Mouse (Mus musculus) cortical plate, adult 2 months (tissue): ENCODE measurements at regions not wholly inside any gene's neighbourhood (a gene's known extent, or its start where the extent isn't known, plus 50 kb on each side); places are given as distances from the start of the nearest gene placed in this dataset.
A peak's percentile ranks its signal among the peaks of the same experiment; 100 is the strongest.

ENCODE experiments used
- H3K27ac ChIP-seq: fragments of 200-500 bp; 2 replicates; pipeline ENCODE4 v1.5.1; 2012; ENCODE audit warnings: low read length, control low read depth, inconsistent platforms; ENCODE audit not compliant: insufficient read depth
- H3K4me1 ChIP-seq: fragments of 200-500 bp; 2 replicates; pipeline ENCODE4 v1.6.1; 2011; ENCODE audit warnings: low read length; ENCODE audit not compliant: control insufficient read depth, insufficient read depth
- H3K4me3 ChIP-seq: fragments of 200-500 bp; 2 replicates; pipeline ENCODE4 v1.5.1; 2011; ENCODE audit warnings: mild to moderate bottlenecking, low read length, control low read depth; ENCODE audit not compliant: insufficient read depth
- CTCF ChIP-seq: fragments of 200-500 bp; IDR thresholded peaks from 2 replicates; pipeline ENCODE4 v1.5.1; 2011; ENCODE audit warnings: mild to moderate bottlenecking, control low read depth, low read length; ENCODE audit not compliant: insufficient read depth; ENCODE audit errors: extremely low read depth
- POLR2A ChIP-seq: fragments of 200-500 bp; IDR thresholded peaks from 2 replicates; pipeline ENCODE4 v1.6.1; 2011; ENCODE audit warnings: mild to moderate bottlenecking, low read length, control low read depth; ENCODE audit not compliant: insufficient read depth; ENCODE audit errors: extremely low read depth

GRCm38 (mm10) chr13:80798863-80799817, 84.0 kb upstream of the Arrdc3 start:
- TF ChIP-seq POLR2A (no peak), CTCF (no peak)

GRCm38 (mm10) chr13:80806172-80806571, 77.0 kb upstream of the Arrdc3 start:
- no peak overlapping the region for H3K4me3 ChIP-seq
- no peaks in the 10 kb centered on the region for H3K4me1 ChIP-seq
- H3K27ac ChIP-seq: no peak overlapping the region
- TF ChIP-seq CTCF: peak; percentile 57
- no peak for TF ChIP-seq POLR2A

More at GRCm38 (mm10) chr13:80798863-80799817, 84.0 kb upstream of the Arrdc3 start:
- Histone ChIP-seq H3K4me3 (no peak overlapping the region), H3K4me1 (no peaks in the 10 kb centered on the region), H3K27ac (no peak overlapping the region)

- Histone ChIP-seq H3K4me1 (no peaks in the 10 kb centered on the region), H3K4me3 (no peak overlapping the region), H3K27ac (no peak overlapping the region)
- TF ChIP-seq POLR2A (no peak), CTCF (no peak)
These were observed 56.1 kb upstream of the Arrdc3 start for GRCm38 (mm10) chr13:80827037-80827471.
